Mouse (Mus musculus) hindbrain, embryonic 13.5 days (tissue): ENCODE data around the gene Tmem131l. TPM values are rescaled to one million over a fixed set of nuclear protein-coding genes. Genes with fewer than 3 reads are reported as not detected.

Experiments used
- ATAC-seq: fragments of 200-750 bp; cut with Nextera tagmentation; 2 replicates; pipeline ENCODE4 v1.8.0; 2017; ENCODE audit warnings: moderate TSS enrichment; ENCODE audit not compliant: low FRiP score
- H3K27ac ChIP-seq: fragments of 300-500 bp; sonication (generic); 2 replicates; pipeline ENCODE4 v1.5.1; 2015; ENCODE audit warnings: inconsistent platforms, mild to moderate bottlenecking, moderate library complexity
- H3K27me3 ChIP-seq: fragments of 300-500 bp; sonication (generic); 2 replicates; pipeline ENCODE4 v1.6.1; 2015; ENCODE audit warnings: mild to moderate bottlenecking, inconsistent platforms
- H3K36me3 ChIP-seq: fragments of 300-500 bp; sonication (generic); 2 replicates; pipeline ENCODE4 v1.6.1; 2015; ENCODE audit warnings: mild to moderate bottlenecking, inconsistent platforms
- H3K4me1 ChIP-seq: fragments of 300-500 bp; sonication (generic); replicated peaks from 2 replicates; pipeline ENCODE4 v1.6.1; 2015; ENCODE audit warnings: inconsistent platforms
- H3K4me2 ChIP-seq: fragments of 300-500 bp; sonication (generic); 2 replicates; pipeline ENCODE4 v1.6.1; 2015; ENCODE audit warnings: inconsistent platforms, mild to moderate bottlenecking, moderate library complexity
- H3K4me3 ChIP-seq: fragments of 300-500 bp; sonication (generic); 2 replicates; pipeline ENCODE4 v1.5.1; 2015; ENCODE audit warnings: mild to moderate bottlenecking, inconsistent platforms
- H3K9ac ChIP-seq: fragments of 300-500 bp; sonication (generic); 2 replicates; pipeline ENCODE4 v1.6.1; 2015; ENCODE audit warnings: mild to moderate bottlenecking, inconsistent platforms
- H3K9me3 ChIP-seq: fragments of 300-500 bp; sonication (generic); 2 replicates; pipeline ENCODE4 v1.6.1; 2016; ENCODE audit warnings: inconsistent platforms
- WGBS: fragments of 180-500 bp; shearing (Covaris S2); methylation state at CpG from one replicate; pipeline ENCODE4 v1.1.7; 2015; 5-methylcytosine and 5-hydroxymethylcytosine counted together
- polyA plus RNA-seq: library from polyadenylated mRNA; unstranded; fragments of >200 nt; fragmentation: Nextera tagmentation; extraction: Ambion mirVana; gene quantifications from 2 replicates; pipeline ENCODE4 v1.2.1, GENCODE M21; 2015

Gene Tmem131l
- polyA plus RNA-seq, 1 experiment from 2014 or later: 75.8 TPM

DNA sequence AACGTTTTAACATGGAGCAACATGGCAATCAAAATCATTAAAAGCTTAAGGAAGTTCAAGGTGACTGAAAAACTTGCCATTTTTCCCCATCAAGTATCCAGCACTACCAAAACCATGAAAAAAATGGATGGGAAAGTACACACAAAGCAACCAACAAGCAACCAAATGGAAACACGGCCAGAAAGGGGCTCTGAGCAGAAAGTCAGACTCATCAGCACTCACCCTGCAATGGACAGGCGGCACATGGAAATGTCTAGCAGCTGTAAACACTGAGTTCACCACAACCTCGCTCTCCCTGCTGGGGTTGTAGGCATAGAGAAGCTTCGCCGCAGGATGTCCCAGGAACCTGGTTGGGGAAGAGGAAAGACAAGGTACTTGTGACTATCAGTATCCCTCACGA, 77.9 kb downstream of the Tmem131l start:
- H3K4me1 ChIP-seq: peaks cover 13% of the 10 kb centered on the region
- no peak overlapping the region; the same call in 1 of the 2 replicates for H3K27ac ChIP-seq
- no peak for ATAC-seq
- no peaks in the 10 kb centered on the region for H3K27me3 ChIP-seq
- no peak overlapping the region for H3K9ac ChIP-seq
- H3K9me3 ChIP-seq: no peaks in the 10 kb centered on the region
- no peak overlapping the region for H3K4me3 ChIP-seq
- WGBS: 91% methylated on average over 7 of the region's 7 CpGs
- peaks cover 44% of the 10 kb centered on the region for H3K36me3 ChIP-seq
- H3K4me2 ChIP-seq: no peak overlapping the region

DNA sequence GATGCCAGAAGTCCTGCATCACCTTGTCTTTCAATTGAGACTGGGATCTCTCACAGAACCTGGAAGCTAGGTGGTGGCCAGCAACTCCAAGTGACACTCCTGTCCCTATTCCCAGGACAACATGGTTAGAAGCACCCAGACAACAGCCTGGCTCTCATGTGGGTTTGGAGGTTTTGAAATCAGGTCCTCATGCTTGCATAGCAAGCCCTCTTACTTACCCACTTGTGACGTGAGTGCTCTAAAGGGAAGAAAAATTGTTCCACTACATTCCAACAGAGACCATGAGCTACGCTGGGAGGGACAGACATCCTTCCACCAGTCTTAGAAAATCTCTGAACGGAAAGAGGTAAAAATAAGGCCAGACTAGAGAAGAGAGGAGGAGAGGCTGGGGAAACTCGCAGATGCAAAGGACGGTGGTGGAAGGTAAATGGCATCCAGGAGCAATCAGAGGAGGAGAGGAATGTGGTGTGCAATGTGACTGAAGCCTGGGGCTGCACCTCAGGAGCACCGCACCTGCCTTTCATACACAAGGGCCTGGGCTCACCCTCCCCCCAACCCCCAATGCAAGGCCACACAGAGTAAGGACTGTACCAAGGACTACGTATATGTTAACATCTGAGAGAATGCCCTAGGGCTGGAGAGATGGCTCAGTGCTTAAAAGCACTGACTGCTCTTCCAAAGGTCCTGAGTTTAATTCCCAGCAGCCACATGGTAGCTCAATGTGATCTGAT, 80.9 kb downstream of the Tmem131l start:
- no peak overlapping the region for H3K9ac ChIP-seq
- H3K27me3 ChIP-seq: no peaks in the 10 kb centered on the region
- H3K4me1 ChIP-seq: 0 out of 2 replicates have a peak, but pooled peaks cover 3% of the 10 kb centered on the region
- ATAC-seq: no peak
- no peak overlapping the region for H3K4me3 ChIP-seq
- no peak overlapping the region for H3K27ac ChIP-seq
- peaks cover 55% of the 10 kb centered on the region for H3K36me3 ChIP-seq
- 96% methylated on average over 7 of the region's 7 CpGs for WGBS
- H3K4me2 ChIP-seq: no peak overlapping the region
- no peaks in the 10 kb centered on the region for H3K9me3 ChIP-seq

DNA sequence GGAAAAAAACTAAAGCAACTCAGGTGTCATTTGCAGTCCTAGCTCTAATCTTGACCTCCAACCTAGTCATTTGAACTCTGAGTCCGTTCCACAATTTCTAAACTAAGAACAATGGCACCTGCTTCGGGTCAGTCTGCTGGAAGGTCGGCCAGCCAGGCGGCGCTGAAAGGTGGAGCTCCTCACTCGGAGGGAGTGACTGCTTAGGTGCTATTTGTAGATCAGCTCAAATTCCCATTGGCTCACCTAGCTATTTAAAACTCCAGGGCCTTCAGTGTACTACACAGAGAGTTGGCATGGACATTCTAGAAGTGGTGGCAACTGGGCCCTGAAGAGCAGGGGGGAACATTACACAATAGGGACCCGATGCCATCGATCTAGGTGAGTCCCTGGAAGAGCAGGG, 86.1 kb downstream of the Tmem131l start:
- H3K27me3 ChIP-seq: no peaks in the 10 kb centered on the region
- 94% methylated on average over 8 of the region's 8 CpGs for WGBS
- no peak overlapping the region for H3K9ac ChIP-seq
- H3K4me1 ChIP-seq: 0 out of 2 replicates have a peak, but pooled peaks cover 2% of the 10 kb centered on the region
- no peak overlapping the region for H3K27ac ChIP-seq
- H3K9me3 ChIP-seq: no peaks in the 10 kb centered on the region
- H3K4me3 ChIP-seq: no peak overlapping the region
- ATAC-seq: no peak
- H3K4me2 ChIP-seq: no peak overlapping the region
- H3K36me3 ChIP-seq: peaks cover 52% of the 10 kb centered on the region

DNA sequence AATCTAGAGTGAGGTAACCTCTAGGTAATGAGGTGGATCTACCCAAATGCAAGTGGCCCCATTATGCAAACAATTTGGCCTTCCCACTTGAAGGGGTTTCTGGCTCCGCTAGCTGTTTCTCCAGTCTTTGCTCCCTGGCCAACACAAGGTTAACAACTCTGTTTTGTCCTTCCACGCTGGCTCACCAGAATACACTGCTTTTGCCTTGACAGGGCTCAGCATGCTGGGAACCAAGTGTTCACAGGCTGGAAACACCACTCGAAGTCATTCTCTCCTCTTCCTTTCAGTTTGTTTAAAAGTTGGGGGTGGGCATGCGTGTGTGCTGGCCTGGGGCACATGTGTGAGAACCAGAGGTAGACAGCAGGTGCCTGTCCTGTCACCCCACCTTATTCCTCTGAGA, 91.2 kb downstream of the Tmem131l start:
- Histone ChIP-seq H3K27ac (no peak overlapping the region), H3K4me2 (no peak overlapping the region), H3K9ac (no peak overlapping the region), H3K4me3 (no peak overlapping the region), H3K27me3 (no peaks in the 10 kb centered on the region), H3K4me1 (0 out of 2 replicates have a peak, but pooled peaks cover 6% of the 10 kb centered on the region), H3K9me3 (no peaks in the 10 kb centered on the region), H3K36me3 (peaks cover 20% of the 10 kb centered on the region)
- 66% methylated on average over 4 of the region's 4 CpGs for WGBS
- ATAC-seq: no peak

DNA sequence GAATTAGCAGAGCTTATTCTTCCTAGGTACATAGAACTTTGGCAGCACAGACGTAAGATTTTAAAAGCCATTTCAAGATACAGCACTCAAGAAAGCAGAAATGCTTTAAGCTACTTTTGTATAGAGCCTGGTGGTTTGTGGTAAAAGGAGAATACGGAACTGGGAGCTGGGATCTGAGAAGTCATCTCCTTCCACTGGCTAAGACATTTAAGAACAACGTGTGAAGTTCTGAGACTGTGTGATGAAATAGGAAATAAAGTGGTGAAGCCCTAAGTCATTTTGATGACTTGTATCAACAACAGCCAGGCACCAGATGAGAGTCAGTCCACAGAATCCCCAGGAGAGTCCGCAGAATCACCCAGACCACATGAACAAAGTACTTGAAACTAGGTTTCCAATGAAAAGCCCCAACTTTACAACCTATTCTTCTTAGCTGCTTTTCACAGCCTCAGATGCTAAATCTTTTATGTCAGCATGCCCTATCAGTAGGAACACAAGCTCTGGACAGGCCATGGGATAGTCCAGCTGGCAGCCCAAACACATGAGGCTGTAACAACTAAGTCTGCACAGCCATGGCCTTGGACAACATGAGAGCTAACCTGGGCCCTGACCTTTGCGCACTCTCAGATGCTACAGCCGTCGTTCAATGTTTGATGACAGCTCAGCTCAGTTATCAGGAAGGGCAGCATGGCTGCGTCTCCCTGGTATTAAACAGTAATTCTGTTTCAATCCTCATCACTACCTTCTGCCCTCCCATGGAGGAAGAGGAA, 92.3 kb downstream of the Tmem131l start:
- Histone ChIP-seq H3K4me3 (no peak overlapping the region), H3K9ac (no peak overlapping the region), H3K27ac (no peak overlapping the region), H3K9me3 (no peaks in the 10 kb centered on the region), H3K4me2 (no peak overlapping the region), H3K4me1 (0 out of 2 replicates have a peak, but pooled peaks cover 6% of the 10 kb centered on the region), H3K36me3 (peaks cover 15% of the 10 kb centered on the region), H3K27me3 (no peaks in the 10 kb centered on the region)
- ATAC-seq: no peak
- 81% methylated on average over 8 of the region's 8 CpGs for WGBS

DNA sequence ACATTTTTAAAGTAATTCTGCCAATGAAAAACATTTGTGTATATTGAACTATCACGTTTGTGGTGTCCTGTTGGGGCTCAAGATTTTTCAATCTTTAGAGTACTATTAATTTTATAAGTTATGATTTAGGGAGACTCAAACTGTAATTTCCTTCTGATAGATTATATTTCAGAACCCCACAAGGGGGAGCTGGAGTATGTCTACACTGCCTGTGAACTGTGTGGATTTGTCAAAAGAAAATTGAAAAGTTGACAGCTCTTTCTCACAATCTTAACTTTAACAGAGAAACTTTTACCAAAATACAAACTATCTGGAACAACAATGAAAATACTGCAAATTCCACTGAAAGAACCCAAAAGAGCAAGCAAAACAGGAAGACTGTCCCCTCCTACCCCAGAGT, 93.1 kb downstream of the Tmem131l start:
- Histone ChIP-seq H3K4me1 (0 out of 2 replicates have a peak, but pooled peaks cover 6% of the 10 kb centered on the region), H3K4me3 (no peak overlapping the region), H3K4me2 (no peak overlapping the region), H3K9me3 (no peaks in the 10 kb centered on the region), H3K9ac (no peak overlapping the region), H3K27me3 (no peaks in the 10 kb centered on the region), H3K27ac (no peak overlapping the region), H3K36me3 (peaks cover 21% of the 10 kb centered on the region)
- WGBS: 75% methylated on average over 1 of the region's 1 CpGs
- ATAC-seq: no peak; the same call in 1 of the 2 replicates

DNA sequence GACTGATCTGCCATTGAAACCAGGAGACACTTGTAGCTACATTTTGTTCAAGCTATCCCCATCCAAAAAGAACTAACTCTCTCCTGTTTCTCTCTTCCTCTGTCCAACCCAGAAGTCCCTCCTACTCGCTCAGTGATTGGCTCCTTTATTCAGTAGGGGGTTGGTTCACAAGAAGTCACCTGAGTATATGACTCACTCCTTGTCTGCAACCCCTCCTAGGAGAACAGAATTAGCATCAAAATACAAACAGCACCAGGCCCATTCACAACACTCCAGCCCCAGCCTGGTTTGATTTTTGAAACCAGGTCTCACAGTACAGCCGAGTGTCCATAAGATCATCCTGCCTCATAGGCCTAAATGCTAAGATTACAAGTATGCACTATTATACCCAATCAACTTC, 96.3 kb downstream of the Tmem131l start:
- Histone ChIP-seq H3K27me3 (no peaks in the 10 kb centered on the region), H3K36me3 (peaks cover 28% of the 10 kb centered on the region), H3K9ac (no peak overlapping the region), H3K27ac (no peak overlapping the region), H3K4me2 (no peak overlapping the region), H3K9me3 (no peaks in the 10 kb centered on the region), H3K4me1 (0 out of 2 replicates have a peak, but pooled peaks cover 2% of the 10 kb centered on the region), H3K4me3 (no peak overlapping the region)
- ATAC-seq: no peak
- 90% methylated on average over 2 of the region's 2 CpGs for WGBS

DNA sequence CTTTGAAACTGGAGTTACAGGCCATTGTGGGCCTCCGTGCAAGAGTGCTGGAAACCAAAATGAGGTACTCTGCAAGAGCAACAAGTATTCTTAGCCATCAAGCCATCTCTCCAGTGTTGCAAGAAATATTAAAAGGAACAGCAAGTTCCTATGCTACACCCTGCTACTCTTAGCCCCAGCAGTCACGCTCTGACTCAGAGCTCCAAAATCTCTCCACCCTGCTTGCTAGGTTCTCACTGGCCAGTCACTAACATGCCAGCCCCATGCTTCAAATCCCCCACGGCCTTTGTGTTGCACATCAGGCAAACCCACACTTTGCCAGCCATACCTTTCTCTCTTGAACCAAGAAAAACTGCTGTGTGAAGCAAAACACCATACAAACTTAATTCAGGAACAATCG, 96.8 kb downstream of the Tmem131l start:
- no peak for ATAC-seq
- 92% methylated on average over 4 of the region's 4 CpGs for WGBS
- Histone ChIP-seq H3K4me2 (no peak overlapping the region), H3K27ac (no peak overlapping the region), H3K4me3 (no peak overlapping the region), H3K36me3 (peaks cover 33% of the 10 kb centered on the region), H3K4me1 (no peaks in the 10 kb centered on the region), H3K27me3 (no peaks in the 10 kb centered on the region), H3K9me3 (no peaks in the 10 kb centered on the region), H3K9ac (no peak overlapping the region)

DNA sequence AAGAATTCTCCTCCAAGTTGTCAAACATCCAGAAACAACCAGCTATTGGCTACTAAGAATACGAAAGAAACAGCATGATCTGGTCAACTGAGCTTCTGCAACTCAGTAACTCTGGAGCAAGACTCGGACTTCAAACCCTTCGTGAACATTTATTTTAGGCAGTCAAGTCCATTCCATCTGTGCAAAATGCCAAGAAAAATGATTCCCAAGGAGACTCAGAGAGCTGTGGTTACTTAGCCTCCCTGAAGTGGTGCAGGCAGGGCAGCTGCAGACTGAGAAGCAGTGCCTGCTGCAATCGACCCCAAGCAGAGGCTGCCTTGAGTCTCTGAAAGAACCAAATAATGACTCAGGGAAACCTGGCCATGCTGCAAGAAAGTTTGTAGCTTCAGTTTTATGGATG, 98.1 kb downstream of the Tmem131l start:
- no peak for ATAC-seq
- Histone ChIP-seq H3K9me3 (no peaks in the 10 kb centered on the region), H3K4me1 (no peaks in the 10 kb centered on the region), H3K27ac (no peak overlapping the region), H3K27me3 (no peaks in the 10 kb centered on the region), H3K9ac (no peak overlapping the region), H3K4me3 (no peak overlapping the region), H3K36me3 (peaks cover 42% of the 10 kb centered on the region), H3K4me2 (no peak overlapping the region)
- 87% methylated on average over 4 of the region's 4 CpGs for WGBS

DNA sequence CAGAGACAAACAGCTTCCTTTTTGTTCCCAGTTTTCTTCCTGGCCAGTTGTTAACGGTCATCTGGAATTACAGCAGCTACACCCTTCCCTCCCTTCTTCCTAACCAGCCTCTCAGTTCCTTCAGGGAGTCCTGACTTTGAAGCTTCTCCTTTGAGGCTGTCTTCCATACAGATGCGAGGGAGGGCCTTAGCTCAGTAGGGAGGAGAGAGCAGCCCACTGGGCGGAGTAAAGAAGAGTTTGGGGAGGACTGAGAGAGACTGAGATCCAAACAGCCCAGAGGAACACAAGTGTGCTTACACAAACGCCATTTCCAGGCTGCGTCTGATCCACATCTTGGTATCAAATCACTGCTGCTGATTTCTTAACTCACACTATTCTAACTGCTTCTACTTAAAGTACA, 101.1 kb downstream of the Tmem131l start:
- Histone ChIP-seq H3K36me3 (peaks cover 61% of the 10 kb centered on the region), H3K4me2 (no peak overlapping the region), H3K4me1 (no peaks in the 10 kb centered on the region), H3K9me3 (no peaks in the 10 kb centered on the region), H3K9ac (no peak overlapping the region), H3K27me3 (no peaks in the 10 kb centered on the region), H3K4me3 (no peak overlapping the region), H3K27ac (no peak overlapping the region)
- 43% methylated on average over 5 of the region's 5 CpGs for WGBS
- ATAC-seq: no peak

DNA sequence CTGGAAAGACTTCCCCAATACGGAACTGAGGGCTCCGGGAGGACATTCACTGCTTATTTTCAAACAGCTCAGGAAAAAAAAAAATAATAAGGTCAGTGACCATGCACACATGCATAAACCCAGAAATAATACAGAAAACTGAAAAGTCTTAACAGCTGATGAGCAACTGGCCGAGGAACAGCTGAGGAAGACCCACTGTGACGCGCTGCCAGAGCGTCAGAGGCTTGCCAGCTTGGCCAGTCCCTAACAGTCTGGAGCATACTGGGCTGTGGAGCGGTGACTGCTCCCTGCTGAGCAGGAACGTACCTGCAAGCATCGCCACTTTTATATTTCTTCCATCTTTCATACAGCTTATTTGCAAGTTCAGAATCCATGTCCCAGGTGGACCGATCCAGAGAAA, 105.5 kb downstream of the Tmem131l start:
- H3K36me3 ChIP-seq: peaks cover 78% of the 10 kb centered on the region
- no peaks in the 10 kb centered on the region for H3K4me1 ChIP-seq
- WGBS: 88% methylated on average over 10 of the region's 10 CpGs
- ATAC-seq: no peak
- H3K9me3 ChIP-seq: no peaks in the 10 kb centered on the region
- H3K27me3 ChIP-seq: no peaks in the 10 kb centered on the region
- H3K9ac ChIP-seq: no peak overlapping the region
- no peak overlapping the region for H3K27ac ChIP-seq
- H3K4me3 ChIP-seq: no peak overlapping the region
- no peak overlapping the region for H3K4me2 ChIP-seq

DNA sequence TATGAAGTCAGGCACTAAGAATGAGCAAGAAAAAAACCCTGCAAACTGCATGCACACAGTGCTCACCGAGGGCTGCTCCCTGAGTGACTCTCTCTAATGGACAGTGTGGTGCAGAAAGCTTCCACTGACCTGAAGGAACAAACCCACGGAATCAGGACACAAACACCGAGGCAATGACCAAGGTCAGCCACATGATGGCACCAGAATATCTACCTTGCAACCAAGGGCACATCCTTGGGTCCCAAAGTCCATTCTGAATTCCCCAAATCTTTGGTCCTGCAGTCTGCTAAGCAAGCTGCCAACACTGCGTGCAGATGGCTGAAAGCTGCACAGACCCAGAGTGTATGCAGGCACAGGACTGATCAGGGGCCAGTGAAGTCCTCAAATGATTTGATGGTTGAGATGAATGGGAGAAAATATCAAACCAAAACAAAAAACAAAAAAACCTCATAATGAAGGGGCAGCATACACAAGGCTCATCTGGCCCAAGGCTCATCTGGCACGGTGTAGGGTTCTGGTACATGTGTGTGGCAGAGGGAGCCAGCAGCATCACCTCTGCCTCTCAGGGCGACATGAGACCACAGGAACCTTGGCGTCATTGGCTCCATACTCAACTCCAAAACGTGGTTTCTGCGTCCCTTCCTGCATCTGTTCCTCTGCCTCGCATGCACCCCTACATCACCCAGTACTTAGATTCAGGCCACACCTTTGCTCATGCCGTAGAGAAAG, 124.0 kb downstream of the Tmem131l start:
- 76% methylated on average over 11 of the region's 11 CpGs for WGBS
- peak; percentile 61; the same call in 1 of the 2 replicates for ATAC-seq
- H3K27ac ChIP-seq: no peak overlapping the region
- H3K36me3 ChIP-seq: peaks cover 87% of the 10 kb centered on the region
- H3K4me1 ChIP-seq: no peaks in the 10 kb centered on the region
- H3K4me2 ChIP-seq: no peak overlapping the region
- no peak overlapping the region for H3K4me3 ChIP-seq
- H3K9me3 ChIP-seq: no peaks in the 10 kb centered on the region
- H3K27me3 ChIP-seq: no peaks in the 10 kb centered on the region
- no peak overlapping the region for H3K9ac ChIP-seq
